Mouse (Mus musculus): ENCODE results near the gene Zfp697. TPM values are rescaled to one million over a fixed set of nuclear protein-coding genes. Genes with fewer than 3 reads are reported as not detected.
"Not testable (repeated sequence)": the region's sequence is repeated elsewhere in the genome, so short reads cannot be mapped to it uniquely, and the experiment has no call there.

Gene Zfp697
- polyA plus RNA-seq, 1 experiment from 2014 or later, result 2.1 TPM

- not testable (repeated sequence) for H3K9me3 ChIP-seq (replicated peaks; ENCODE audit: control insufficient read depth, low read length); H3K9ac ChIP-seq (ENCODE audit: low read depth, low read length); H3K27ac ChIP-seq (ENCODE audit: low read length); H3K4me1 ChIP-seq (ENCODE audit: control insufficient read depth, low read depth, low read length); H3K4me2 ChIP-seq (ENCODE audit: low read depth, low read length); H3K27me3 ChIP-seq (ENCODE audit: control insufficient read depth, insufficient read depth, low read depth, low read length); H3K36me3 ChIP-seq (ENCODE audit: control insufficient read depth, insufficient read depth); H3K4me3 ChIP-seq (ENCODE audit: low read depth, low read length)
- no CpG with 5 or more reads among the region's 5 CpGs for WGBS (ENCODE audit: insufficient replicate concordance)
- peak; percentile 73 for ATAC-seq (ENCODE audit: low read depth)
These were observed 178.4 kb downstream of the Zfp697 start for GRCm38 (mm10) chr3:98560711-98561110.

GRCm38 (mm10) chr3:98563831-98564230 lies 181.6 kb downstream of the Zfp697 start:
- not testable (repeated sequence) for H3K4me1 ChIP-seq (ENCODE audit: control insufficient read depth, low read depth, low read length); H3K27me3 ChIP-seq (ENCODE audit: control insufficient read depth, insufficient read depth, low read depth, low read length); H3K9me3 ChIP-seq (replicated peaks; ENCODE audit: control insufficient read depth, low read length); ATAC-seq (ENCODE audit: low read depth); H3K4me2 ChIP-seq (ENCODE audit: low read depth, low read length); H3K4me3 ChIP-seq (ENCODE audit: low read depth, low read length); H3K36me3 ChIP-seq (ENCODE audit: control insufficient read depth, insufficient read depth); H3K9ac ChIP-seq (ENCODE audit: low read depth, low read length); H3K27ac ChIP-seq (ENCODE audit: low read length)
- WGBS (ENCODE audit: insufficient replicate concordance), result no CpG with 5 or more reads among the region's 2 CpGs

GRCm38 (mm10) chr3:98564894-98565293 lies 182.6 kb downstream of the Zfp697 start:
- not testable (repeated sequence) for ATAC-seq (ENCODE audit: low read depth); H3K9ac ChIP-seq (ENCODE audit: low read depth, low read length); H3K4me2 ChIP-seq (ENCODE audit: low read depth, low read length); H3K27ac ChIP-seq (ENCODE audit: low read length); H3K27me3 ChIP-seq (ENCODE audit: control insufficient read depth, insufficient read depth, low read depth, low read length); H3K36me3 ChIP-seq (ENCODE audit: control insufficient read depth, insufficient read depth); H3K4me1 ChIP-seq (ENCODE audit: control insufficient read depth, low read depth, low read length); H3K4me3 ChIP-seq (ENCODE audit: low read depth, low read length); H3K9me3 ChIP-seq (replicated peaks; ENCODE audit: control insufficient read depth, low read length)
- no CpG with 5 or more reads among the region's 3 CpGs for WGBS (ENCODE audit: insufficient replicate concordance)

- H3K4me1 ChIP-seq (ENCODE audit: control insufficient read depth, low read depth, low read length); H3K9me3 ChIP-seq (replicated peaks; ENCODE audit: control insufficient read depth, low read length); H3K4me3 ChIP-seq (ENCODE audit: low read depth, low read length); H3K36me3 ChIP-seq (ENCODE audit: control insufficient read depth, insufficient read depth); H3K27ac ChIP-seq (ENCODE audit: low read length); H3K4me2 ChIP-seq (ENCODE audit: low read depth, low read length); ATAC-seq (ENCODE audit: low read depth); H3K9ac ChIP-seq (ENCODE audit: low read depth, low read length); H3K27me3 ChIP-seq (ENCODE audit: control insufficient read depth, insufficient read depth, low read depth, low read length): not testable (repeated sequence)
- 48% methylated on average over 2 of the region's 2 CpGs for WGBS (ENCODE audit: insufficient replicate concordance)
These were observed 185.5 kb downstream of the Zfp697 start for GRCm38 (mm10) chr3:98567717-98568116.

- not testable (repeated sequence) for H3K4me2 ChIP-seq (ENCODE audit: low read depth, low read length); ATAC-seq (ENCODE audit: low read depth); H3K4me3 ChIP-seq (ENCODE audit: low read depth, low read length); H3K36me3 ChIP-seq (ENCODE audit: control insufficient read depth, insufficient read depth); H3K4me1 ChIP-seq (ENCODE audit: control insufficient read depth, low read depth, low read length); H3K9ac ChIP-seq (ENCODE audit: low read depth, low read length); H3K27ac ChIP-seq (ENCODE audit: low read length); H3K27me3 ChIP-seq (ENCODE audit: control insufficient read depth, insufficient read depth, low read depth, low read length); H3K9me3 ChIP-seq (replicated peaks; ENCODE audit: control insufficient read depth, low read length)
- 0% methylated on average over 1 of the region's 1 CpGs for WGBS (ENCODE audit: insufficient replicate concordance)
These were observed 198.8 kb downstream of the Zfp697 start for GRCm38 (mm10) chr3:98581024-98581423.

GRCm38 (mm10) chr3:98582202-98582601 lies 199.9 kb downstream of the Zfp697 start:
- H3K4me2 ChIP-seq (ENCODE audit: low read depth, low read length); H3K27ac ChIP-seq (ENCODE audit: low read length); H3K9ac ChIP-seq (ENCODE audit: low read depth, low read length); H3K4me1 ChIP-seq (ENCODE audit: control insufficient read depth, low read depth, low read length); H3K4me3 ChIP-seq (ENCODE audit: low read depth, low read length); H3K9me3 ChIP-seq (replicated peaks; ENCODE audit: control insufficient read depth, low read length); H3K27me3 ChIP-seq (ENCODE audit: control insufficient read depth, insufficient read depth, low read depth, low read length); H3K36me3 ChIP-seq (ENCODE audit: control insufficient read depth, insufficient read depth): not testable (repeated sequence)
- ATAC-seq (ENCODE audit: low read depth), result peak; percentile 63
- WGBS (ENCODE audit: insufficient replicate concordance), result no CpG with 5 or more reads among the region's 1 CpGs

- not testable (repeated sequence) for H3K9ac ChIP-seq (ENCODE audit: low read depth, low read length); H3K9me3 ChIP-seq (replicated peaks; ENCODE audit: control insufficient read depth, low read length); H3K27ac ChIP-seq (ENCODE audit: low read length); H3K4me3 ChIP-seq (ENCODE audit: low read depth, low read length); H3K4me2 ChIP-seq (ENCODE audit: low read depth, low read length); H3K4me1 ChIP-seq (ENCODE audit: control insufficient read depth, low read depth, low read length); H3K36me3 ChIP-seq (ENCODE audit: control insufficient read depth, insufficient read depth); H3K27me3 ChIP-seq (ENCODE audit: control insufficient read depth, insufficient read depth, low read depth, low read length)
- ATAC-seq (ENCODE audit: low read depth), result peak; percentile 75
These were observed 200.4 kb downstream of the Zfp697 start for GRCm38 (mm10) chr3:98582622-98583021.

- WGBS (ENCODE audit: insufficient replicate concordance), result 41% methylated on average over 2 of the region's 2 CpGs
- no peak overlapping the region for H3K27ac ChIP-seq (ENCODE audit: low read length)
- H3K4me2 ChIP-seq (ENCODE audit: low read depth, low read length), result no peak overlapping the region
- H3K36me3 ChIP-seq (ENCODE audit: control insufficient read depth, insufficient read depth), result no peaks in the 10 kb centered on the region
- no peak overlapping the region for H3K4me3 ChIP-seq (ENCODE audit: low read depth, low read length)
- no peaks in the 10 kb centered on the region for H3K27me3 ChIP-seq (ENCODE audit: control insufficient read depth, insufficient read depth, low read depth, low read length)
- no peaks in the 10 kb centered on the region for H3K9me3 ChIP-seq (replicated peaks; ENCODE audit: control insufficient read depth, low read length)
- H3K4me1 ChIP-seq (ENCODE audit: control insufficient read depth, low read depth, low read length), result no peaks in the 10 kb centered on the region
- H3K9ac ChIP-seq (ENCODE audit: low read depth, low read length), result no peak overlapping the region
- peak; percentile 82 for ATAC-seq (ENCODE audit: low read depth)
These were observed 205.5 kb downstream of the Zfp697 start for GRCm38 (mm10) chr3:98587721-98588120.

- Histone ChIP-seq H3K36me3 (ENCODE audit: control insufficient read depth, insufficient read depth) (no peaks in the 10 kb centered on the region), H3K27me3 (ENCODE audit: control insufficient read depth, insufficient read depth, low read depth, low read length) (no peaks in the 10 kb centered on the region), H3K4me1 (ENCODE audit: control insufficient read depth, low read depth, low read length) (no peaks in the 10 kb centered on the region), H3K9me3 (replicated peaks; ENCODE audit: control insufficient read depth, low read length) (no peaks in the 10 kb centered on the region), H3K4me3 (ENCODE audit: low read depth, low read length) (no peak within 1 kb of the TSS), H3K4me2 (ENCODE audit: low read depth, low read length) (no peak within 1 kb of the TSS), H3K27ac (ENCODE audit: low read length) (no peak within 1 kb of the TSS), H3K9ac (ENCODE audit: low read depth, low read length) (no peak within 1 kb of the TSS)
- ATAC-seq (ENCODE audit: low read depth), result no peak
These were observed 206.4 kb downstream of the Zfp697 start, which contains the start of gene Gm10681 for GRCm38 (mm10) chr3:98588707-98589106. TSS of gene Gm10681 (minus strand) at chr3:98588807.

- ATAC-seq (ENCODE audit: low read depth); H3K4me3 ChIP-seq (ENCODE audit: low read depth, low read length); H3K9me3 ChIP-seq (replicated peaks; ENCODE audit: control insufficient read depth, low read length); H3K27ac ChIP-seq (ENCODE audit: low read length); H3K9ac ChIP-seq (ENCODE audit: low read depth, low read length); H3K4me1 ChIP-seq (ENCODE audit: control insufficient read depth, low read depth, low read length); H3K27me3 ChIP-seq (ENCODE audit: control insufficient read depth, insufficient read depth, low read depth, low read length); H3K4me2 ChIP-seq (ENCODE audit: low read depth, low read length); H3K36me3 ChIP-seq (ENCODE audit: control insufficient read depth, insufficient read depth): not testable (repeated sequence)
These were observed 231.3 kb downstream of the Zfp697 start for GRCm38 (mm10) chr3:98613540-98613939.

Data from liver, embryonic 16.5 days (tissue).